Mouse (Mus musculus) heart, adult 11 months (tissue): Measurements from ENCODE around the gene Crb1.

ENCODE experiments used
- DNase-seq: peaks from one replicate; pipeline ENCODE4 v3.0.0; 2022

Gene Crb1

DNA sequence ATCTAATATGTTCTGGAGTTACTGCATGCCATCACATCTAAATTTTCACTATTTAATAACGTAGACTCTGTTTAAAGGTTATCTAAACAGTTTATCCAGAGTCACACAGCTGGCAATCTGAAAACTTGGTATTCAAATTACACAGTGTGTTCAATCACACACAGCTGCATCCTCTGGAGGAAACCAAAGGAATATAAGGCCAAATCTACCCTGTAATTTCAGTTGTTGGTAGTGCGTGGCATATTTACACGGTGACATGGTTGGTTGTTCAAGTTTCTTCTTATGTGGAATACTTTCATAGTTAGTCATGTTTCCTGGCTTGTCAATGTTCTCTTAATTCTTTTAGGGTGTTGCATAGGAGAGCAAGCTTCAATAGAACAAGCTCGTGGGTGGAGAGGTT is 166.4 kb downstream of the Crb1 start:
- DNase-seq, result no peak

DNA sequence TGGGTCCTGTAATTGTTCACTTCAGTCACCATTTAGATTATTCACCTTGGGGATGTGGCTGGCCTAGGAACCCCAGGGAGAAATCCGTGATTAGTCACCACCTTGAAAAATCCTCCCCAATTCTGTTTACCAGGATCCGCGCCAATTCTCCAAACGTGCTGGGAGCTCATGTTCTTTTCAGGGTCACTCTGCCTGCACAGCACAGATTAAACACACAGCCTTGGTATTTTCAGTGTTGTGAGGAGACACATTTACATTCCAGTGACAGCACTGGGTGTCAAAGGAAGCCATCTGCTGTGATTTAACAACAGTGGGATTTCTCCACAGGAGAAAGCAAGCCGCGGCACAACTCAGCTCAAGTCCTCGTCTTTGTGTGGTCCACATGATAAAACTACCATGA is 167.1 kb downstream of the Crb1 start:
- no peak for DNase-seq

DNA sequence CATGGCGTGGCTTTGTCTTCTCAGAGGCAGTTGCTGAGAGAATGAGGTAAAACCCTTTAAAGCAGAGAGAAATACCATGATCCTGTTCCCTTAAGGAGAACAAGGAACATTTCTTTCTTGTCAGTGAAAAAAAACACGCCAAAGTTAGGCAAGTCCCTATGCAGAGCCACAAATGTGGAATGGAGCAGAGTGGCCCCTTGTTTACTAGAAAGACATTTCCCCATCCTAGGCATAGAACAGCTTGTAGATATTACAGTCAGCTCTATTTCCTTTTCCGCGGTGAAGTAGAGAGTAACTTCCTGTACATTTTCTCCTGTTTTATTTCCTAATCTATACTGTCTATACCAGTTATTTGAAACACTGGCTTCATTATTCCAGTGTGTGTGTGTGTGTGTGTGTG is 170.6 kb downstream of the Crb1 start:
- no peak for DNase-seq

DNA sequence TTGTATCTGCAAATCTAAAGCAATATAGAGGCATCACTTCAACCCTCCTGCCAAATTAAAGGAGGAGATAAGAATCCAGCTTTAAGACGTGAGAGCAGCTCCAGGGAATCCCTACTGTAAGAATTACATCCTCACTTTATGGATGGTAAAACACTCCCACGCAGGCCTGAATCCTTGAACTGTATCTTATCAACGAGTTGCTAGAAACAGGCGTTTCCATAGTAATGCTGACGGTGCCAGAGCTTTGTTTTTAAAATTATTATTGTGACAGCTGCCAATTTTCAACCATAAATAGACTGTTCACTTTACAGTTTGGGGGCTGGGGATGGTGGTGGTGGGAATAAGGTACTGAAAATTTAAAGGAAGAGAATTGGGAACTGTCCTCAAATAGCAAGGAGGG is 173.9 kb downstream of the Crb1 start:
- no peak for DNase-seq

DNA sequence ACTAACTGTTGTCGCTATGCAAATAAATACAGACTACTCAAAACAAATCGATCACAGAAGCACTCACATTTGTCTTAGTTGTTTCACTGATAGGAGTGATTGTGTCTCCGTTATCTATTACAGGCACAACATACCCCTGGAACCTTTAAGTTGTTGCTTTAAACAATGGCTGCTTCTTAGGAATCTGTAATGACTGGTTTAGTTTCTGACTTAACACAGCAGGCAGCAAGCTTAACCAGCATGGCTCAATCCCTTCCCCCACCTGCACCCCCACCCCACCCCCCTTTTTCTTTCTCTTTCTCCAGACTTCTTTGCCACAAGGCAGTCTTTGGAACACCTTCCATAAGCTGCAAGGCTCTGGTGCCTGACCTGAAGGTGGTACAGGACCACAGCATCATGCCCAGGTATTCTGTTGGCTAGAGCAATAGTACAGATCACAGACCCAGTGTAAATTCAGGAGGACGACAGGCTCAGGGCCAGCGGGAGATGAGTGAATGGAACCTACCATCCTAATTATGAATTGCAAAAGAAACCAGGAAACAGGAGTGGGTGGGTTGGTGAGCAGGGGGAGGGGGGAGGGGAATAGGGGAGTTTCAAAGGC is 182.4 kb downstream of the Crb1 start:
- DNase-seq, result no peak

DNA sequence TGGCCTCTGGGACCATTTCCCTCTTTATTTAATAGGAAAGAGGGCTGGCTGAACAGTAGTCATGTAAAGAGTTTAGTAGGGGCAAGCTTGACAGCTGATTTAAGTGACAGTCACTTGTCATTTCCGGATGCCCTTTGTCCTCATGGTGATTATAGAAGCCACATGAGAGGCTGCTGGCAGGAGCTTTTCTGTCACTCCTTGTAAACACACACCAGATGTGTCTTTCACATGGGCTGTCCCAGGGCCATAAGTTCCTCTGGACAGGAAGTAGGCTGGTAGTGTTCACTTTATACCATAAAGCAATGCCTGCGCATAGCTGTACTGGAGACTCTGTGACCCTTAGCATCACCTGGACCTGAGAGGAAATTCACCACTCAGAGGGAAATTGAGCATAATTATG is 182.9 kb downstream of the Crb1 start:
- DNase-seq, result no peak

DNA sequence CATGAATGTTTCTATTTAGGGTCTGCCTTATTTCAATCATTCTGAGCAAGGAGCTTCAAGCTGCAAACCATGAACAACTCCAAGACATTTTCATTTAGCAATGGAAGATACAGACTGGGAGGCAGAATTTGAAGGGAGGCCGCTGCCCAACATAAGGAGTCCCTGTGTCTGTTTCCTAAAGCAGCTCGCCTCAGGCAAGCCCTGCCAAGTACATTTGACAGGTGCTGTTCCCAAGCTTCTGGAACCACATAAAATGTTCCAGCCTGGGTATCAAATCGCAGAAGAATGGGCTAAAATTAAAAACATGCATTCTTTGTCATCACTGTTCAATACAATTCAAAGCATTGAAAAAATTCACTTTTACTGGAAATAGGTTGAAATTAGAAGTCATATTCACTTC is 184.3 kb downstream of the Crb1 start:
- no peak for DNase-seq

DNA sequence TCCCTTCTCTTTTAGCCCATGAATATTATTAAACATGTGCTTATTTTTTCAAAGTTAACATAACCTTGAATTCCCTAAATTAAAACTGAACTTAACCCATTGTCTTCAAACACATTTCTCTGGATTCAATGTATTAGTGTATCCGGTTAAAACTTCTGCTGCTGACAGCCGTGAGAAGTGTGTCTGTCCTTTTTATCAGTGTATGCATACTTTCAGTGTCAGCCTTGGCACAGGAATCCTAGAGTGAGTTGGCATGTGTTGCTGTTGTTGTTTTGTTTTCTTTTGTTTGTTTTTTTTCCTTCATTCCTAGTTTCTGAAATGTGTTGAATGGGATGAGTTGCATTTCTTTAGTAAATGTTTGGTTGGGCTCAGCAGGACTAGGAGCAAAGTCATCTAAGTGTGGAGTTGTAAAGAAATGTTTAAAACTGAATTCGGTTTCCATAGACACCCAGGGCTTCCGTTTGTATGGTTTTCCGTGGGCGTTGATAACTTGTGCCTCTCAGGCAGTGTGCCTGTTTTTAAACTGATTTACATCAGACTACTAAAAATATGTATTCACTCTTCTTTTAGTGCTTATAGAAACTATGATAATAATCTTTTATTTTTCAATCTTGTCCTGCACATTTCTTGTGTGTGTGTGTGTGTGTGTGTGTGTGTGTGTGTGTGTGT is 196.3 kb downstream of the Crb1 start:
- peak; percentile 22 for DNase-seq

DNA sequence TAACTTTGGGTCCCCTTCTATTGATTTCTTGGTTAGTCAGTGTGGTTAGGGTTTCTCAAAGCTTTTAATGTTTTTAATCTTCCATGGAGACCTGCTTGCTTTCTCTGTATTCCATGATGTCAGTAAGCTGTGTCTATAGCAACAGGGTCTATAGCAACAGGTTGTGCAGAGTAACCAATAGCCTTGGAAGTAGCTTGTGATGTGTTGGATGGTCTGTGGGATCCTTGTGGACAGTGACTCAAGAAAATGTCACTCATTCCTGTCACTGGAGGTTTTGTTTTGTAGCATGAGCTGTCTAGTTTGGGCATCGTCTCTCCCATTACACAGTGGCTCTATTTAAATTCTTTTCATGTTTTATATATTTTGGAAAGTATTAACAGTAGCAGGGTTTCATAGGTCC is 197.2 kb downstream of the Crb1 start:
- no peak for DNase-seq

DNA sequence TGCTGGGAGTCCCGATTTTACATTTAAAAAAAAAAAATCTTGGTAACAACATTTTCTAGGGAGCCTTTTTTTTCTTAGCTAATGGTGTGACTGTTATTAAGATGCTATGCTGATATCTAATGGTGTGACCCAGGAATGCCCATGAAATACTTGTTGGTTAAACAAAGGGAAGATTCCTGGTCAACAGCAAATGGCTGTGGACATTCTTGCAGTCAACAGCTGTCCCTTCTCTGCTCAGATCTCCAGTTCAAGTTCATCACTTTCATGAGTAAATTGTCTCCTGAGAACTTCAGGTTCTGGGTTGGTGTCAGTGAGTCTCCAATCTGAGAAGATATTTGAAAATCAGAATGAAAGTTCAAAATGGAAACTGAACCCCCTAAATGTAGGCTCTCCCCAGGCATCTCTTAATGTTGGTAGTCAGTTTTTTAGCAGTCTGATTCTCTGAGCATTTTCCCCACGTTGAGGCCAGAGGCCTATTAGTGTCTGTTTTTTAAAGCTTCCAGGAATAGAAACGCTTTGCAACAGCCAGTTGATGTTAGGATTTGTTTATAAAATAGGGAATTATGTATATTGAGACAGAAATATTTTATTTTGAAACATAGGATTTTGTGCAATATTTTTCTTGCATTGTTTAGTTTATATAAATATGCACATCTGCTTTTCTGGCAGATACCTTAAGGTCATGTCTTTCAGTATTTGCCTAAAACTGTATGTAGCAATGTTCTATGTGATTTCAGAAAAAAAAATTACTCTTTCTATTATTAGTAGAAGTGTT is 202.7 kb downstream of the Crb1 start:
- DNase-seq, result no peak

DNA sequence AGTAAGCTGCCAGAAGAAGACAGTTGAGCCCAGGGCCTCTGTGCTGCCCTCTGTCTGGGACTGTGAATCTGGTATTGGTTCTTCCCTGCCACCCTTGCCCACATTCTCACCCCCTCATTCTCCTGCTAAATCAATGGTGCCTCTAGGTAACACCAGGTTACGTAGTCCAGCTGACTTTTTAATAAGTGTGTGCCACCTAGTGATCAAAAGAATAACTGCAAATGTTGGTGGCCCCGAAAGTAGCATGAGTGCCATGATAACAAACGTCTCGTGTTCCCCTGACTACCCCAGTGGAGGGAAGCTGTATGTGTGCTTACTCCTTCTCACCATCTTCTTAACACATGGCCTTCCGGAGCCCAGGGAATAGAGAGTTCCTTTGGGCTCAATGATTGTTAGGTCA is 214.1 kb downstream of the Crb1 start:
- no peak for DNase-seq

DNA sequence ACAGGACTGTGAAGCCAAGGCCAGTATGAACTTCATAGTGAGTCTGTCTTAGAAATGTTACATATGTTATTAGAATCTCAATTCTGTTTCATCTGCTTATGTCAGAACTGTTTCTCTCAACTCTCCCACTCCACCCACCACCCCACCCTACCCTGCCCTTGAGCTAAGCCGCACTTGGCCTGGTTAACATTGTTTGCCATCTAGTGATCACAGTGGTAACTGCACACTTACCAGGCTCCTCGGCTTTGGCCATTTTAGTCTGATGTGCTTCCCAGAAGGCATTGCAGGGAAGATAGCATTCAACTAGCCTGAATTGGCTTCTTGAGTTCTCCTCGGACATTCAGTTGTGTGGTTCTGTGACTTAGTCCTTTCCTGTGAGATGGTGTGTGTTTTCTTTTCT is 215.3 kb downstream of the Crb1 start:
- no peak for DNase-seq

DNA sequence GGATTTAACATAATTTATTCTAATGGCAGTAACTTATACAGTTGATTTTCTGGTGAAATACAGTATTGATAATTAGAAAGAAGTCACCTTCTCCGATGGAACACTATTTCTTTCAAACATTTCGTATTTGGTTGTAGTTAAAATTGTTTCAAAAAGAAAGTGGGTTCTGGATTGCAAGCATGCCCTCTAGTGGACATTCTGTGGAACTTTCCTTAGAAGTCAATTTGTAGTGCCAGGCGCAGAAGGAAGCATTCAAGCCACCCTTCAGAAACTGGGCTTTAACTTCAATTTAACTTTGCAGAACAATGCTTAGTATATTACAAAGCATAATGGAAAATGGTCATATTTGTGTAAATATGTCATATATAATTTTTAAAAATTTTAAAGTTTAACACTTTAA is 220.5 kb downstream of the Crb1 start:
- no peak for DNase-seq

DNA sequence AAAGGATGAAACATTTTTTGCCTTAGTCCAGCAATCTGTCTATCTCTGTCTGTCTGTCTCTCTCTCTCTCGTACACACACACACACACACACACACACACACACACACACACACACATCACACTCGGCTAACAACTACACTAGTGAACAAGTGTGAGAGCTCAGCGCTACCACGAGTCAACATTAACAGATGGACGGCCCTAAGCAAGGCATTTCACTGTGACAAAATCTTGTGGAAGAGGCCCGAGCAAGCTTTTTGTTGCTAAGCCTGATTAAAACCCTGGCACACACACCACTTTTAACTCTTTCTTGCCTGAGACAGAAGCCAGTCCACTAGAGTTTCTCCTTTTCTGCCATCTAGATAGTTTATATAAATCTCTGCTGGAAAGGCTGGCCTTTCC is 223.4 kb downstream of the Crb1 start:
- DNase-seq, result no peak

DNA sequence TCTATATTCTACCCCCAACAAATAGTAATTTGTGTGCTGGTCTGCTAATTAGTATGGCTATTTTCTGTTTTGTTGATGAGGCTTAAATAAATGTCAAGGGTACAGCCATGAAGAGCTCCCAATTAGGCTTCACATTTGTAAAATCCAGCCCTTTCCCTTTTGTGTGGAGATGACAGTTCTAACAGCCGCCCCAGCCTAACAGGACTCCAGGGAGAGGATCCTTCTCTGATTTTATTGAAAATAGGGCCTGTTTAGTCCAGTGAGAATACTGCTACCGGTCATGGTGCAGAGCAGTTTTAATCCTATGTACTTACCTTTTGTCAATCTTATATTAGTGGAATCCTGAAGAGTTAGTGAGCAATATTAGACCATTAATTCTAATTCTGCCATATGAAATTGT is 223.9 kb downstream of the Crb1 start:
- no peak for DNase-seq
